Mouse (Mus musculus) lung, postnatal 4 days (tissue): ENCODE measurements around the gene Klf6.

Source experiments
- DNase-seq, 2 experiments: peaks; one replicate each; pipeline ENCODE4 v3.0.0; 2021

The Klf6 gene

GRCm38 (mm10) chr13:5861157-5862002 lies at the start of gene Klf6:
Gene Klf6, plus strand, starts transcription at chr13:5861482.
- DNase-seq: peak; percentile 99 to 100

GRCm38 (mm10) chr13:5813433-5813832 lies 47.8 kb upstream of the Klf6 start:
- no peak for DNase-seq

GRCm38 (mm10) chr13:5817250-5817649 lies 44.0 kb upstream of the Klf6 start:
- DNase-seq: no peak

- no peak for DNase-seq
Observed at GRCm38 (mm10) chr13:5819173-5819572, 42.1 kb upstream of the Klf6 start.

- peak; percentile 44 to 45 for DNase-seq
Observed at GRCm38 (mm10) chr13:5822586-5822985, 38.7 kb upstream of the Klf6 start.

GRCm38 (mm10) chr13:5823150-5823549 lies 38.1 kb upstream of the Klf6 start:
- DNase-seq: no peak

- no peak for DNase-seq
Observed at GRCm38 (mm10) chr13:5824189-5824815, 37.0 kb upstream of the Klf6 start.

GRCm38 (mm10) chr13:5826170-5826827 lies 35.0 kb upstream of the Klf6 start:
- DNase-seq: peak; percentile 38 to 49

GRCm38 (mm10) chr13:5831976-5832375 lies 29.3 kb upstream of the Klf6 start:
- no peak for DNase-seq

- no peak for DNase-seq
Observed at GRCm38 (mm10) chr13:5837174-5837777, 24.0 kb upstream of the Klf6 start.

- DNase-seq: peak in 1 of 2 experiments; percentile 36
Observed at GRCm38 (mm10) chr13:5841418-5841817, 19.9 kb upstream of the Klf6 start.

GRCm38 (mm10) chr13:5842911-5843310 lies 18.4 kb upstream of the Klf6 start:
- no peak for DNase-seq

GRCm38 (mm10) chr13:5843829-5844228 lies 17.5 kb upstream of the Klf6 start:
- no peak for DNase-seq

GRCm38 (mm10) chr13:5844338-5844737 lies 16.9 kb upstream of the Klf6 start:
- DNase-seq: no peak

- DNase-seq: peak; percentile 55 to 59
Observed at GRCm38 (mm10) chr13:5845161-5845590, 16.1 kb upstream of the Klf6 start.

GRCm38 (mm10) chr13:5845605-5846004 lies 15.7 kb upstream of the Klf6 start:
- DNase-seq: no peak

- no peak for DNase-seq
Observed at GRCm38 (mm10) chr13:5846860-5847259, 14.4 kb upstream of the Klf6 start.

- DNase-seq: no peak
Observed at GRCm38 (mm10) chr13:5847736-5848135, 13.5 kb upstream of the Klf6 start.

GRCm38 (mm10) chr13:5860651-5861156 lies 578 bp upstream of the Klf6 start:
- DNase-seq: peak in 1 of 2 experiments; percentile 73

GRCm38 (mm10) chr13:5862003-5862625 lies 832 bp downstream of the Klf6 start:
- peak; percentile 55 to 60 for DNase-seq

GRCm38 (mm10) chr13:5862626-5863407 lies 1.5 kb downstream of the Klf6 start:
- DNase-seq: peak in 1 of 2 experiments; percentile 55
